Mouse (Mus musculus): Measurements from ENCODE around the gene Cd7.
"Not testable (repeated sequence)": the region's sequence is repeated elsewhere in the genome, so short reads cannot be mapped to it uniquely, and the experiment has no call there.

Gene Cd7

DNA sequence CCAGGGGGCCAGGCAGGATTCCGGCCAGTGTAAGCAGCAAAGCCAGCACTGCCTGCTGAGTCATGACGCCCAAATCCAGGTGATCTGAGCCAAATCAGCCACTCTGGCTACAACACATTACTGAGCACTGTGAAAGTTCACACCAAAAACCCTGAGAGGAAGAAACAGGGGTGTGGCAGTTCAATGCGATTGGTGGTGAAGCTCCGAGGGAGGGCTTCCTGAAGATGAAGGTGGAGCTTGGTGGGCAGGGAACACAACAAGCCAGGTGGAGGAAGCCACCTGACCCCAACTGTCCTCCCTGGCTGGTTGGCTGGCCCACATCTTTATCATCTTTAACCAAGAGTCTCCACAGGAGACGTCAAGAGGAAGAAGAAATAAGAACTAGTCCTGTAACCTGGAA is at the start of gene Cd7:
Gene Cd7, minus strand, starts transcription at position 117 of the 400 bp plus-strand sequence.
- peak; percentile 82 for DNase-seq (ENCODE audit: low read depth)

DNA sequence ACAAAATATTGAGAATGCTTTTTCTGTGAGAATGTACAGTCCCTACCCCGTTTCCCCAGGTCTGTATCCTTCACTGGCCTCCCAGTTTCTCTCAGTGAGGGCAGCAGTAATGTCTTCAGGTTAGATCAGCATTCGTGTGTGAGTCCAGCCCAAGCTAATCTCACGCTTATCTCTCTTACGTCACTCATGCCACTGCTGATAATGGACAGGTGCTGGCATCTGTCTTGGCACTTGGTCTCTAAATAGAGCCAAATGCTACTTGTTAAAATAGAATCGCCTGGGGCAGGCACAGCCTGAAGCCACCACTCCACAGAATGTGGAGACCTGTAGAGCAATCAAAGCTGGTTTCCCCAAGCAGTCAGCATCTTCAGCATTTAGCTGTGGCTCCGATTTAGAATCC is 49.8 kb upstream of the Cd7 start:
- no peak for DNase-seq (ENCODE audit: low read depth)

DNA sequence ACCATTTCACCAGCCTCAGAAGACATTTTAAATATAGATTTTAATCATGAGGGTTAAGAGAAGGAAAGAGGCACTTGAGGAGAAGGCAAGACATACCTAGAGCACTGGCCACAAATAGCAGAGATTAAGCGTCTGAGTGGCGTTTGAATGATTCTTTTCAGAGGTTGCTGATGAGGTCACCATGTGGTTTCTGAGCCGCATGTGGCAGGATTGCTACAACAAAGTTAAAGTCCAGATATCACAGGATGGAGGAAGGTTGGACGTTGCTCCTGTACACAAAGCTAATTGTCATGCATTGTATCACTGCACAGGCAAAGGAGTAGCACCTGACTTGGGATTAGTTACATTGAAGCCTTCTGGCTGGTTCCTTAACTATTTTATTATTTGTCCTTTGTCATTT is 47.1 kb upstream of the Cd7 start:
- no peak for DNase-seq (ENCODE audit: low read depth)

DNA sequence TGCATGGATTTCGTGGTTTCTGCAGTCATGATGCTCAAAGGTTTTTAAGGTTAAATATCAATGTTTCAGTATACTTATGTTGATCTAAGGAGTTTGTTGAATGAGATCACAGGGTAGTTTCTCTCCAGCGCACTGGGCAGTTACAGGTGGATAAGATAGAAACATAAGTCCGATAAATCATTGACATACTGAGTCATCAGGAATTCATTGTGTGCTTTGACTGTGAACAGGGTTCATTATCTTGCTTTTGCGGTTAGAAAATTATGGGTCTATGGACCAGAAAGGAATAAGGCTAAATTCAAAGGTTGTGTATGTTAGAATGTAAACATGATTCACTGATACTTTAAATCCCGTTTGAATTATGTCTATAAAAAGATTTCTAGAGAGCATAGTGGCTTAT is 46.0 kb upstream of the Cd7 start:
- no peak for DNase-seq (ENCODE audit: low read depth)

DNA sequence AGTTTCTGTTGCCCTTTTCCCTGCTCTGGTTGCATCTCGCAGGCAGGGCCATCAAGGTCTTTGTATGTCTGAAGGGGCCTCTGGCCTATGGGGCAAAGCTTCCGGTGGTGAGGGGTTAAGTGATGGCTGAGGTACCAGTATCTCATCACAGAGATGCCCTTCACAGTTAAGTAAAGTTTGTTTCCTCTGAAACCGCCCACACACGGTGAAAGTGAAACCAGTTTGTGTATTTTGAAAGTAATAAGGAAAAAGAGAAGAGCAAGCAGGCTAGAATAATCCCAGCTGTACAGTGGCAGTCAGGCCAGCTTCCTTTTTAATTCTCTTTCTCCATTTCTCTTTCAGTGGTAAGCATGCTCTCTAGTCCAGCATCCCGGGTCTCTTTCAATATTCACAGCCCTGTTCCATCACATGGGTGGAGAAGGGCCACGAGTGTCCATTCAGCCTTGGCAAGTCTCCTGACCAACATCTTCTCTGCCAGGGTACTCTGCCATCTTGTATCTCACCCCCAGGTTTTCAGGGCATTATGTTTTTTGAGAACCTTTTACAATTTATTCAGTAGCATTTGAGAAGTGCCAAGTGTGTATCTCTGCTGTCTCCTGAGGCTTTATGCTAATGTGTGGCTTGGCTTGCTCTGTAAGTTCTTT is 43.8 kb upstream of the Cd7 start:
- peak; percentile 92 for DNase-seq (ENCODE audit: low read depth)

DNA sequence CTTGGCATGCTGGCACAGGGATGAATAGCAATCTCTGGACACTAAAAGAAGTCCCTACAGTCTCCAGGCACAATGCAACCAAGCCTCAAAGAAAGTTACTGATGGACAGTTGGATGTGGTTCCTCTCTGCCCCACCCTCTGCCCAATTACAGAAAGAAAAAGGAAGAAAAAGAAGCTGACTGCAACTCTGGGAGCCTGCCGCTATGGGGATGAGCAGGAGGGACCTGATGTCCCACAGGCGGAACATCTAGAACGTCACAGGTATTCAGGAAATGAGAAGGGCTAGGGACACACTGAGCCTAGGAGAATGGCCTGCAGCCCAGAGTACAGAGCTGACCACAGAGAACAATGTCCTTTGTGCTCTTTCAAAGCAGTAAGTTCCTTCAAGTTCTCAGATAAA is 43.0 kb upstream of the Cd7 start:
- no peak for DNase-seq (ENCODE audit: low read depth)

DNA sequence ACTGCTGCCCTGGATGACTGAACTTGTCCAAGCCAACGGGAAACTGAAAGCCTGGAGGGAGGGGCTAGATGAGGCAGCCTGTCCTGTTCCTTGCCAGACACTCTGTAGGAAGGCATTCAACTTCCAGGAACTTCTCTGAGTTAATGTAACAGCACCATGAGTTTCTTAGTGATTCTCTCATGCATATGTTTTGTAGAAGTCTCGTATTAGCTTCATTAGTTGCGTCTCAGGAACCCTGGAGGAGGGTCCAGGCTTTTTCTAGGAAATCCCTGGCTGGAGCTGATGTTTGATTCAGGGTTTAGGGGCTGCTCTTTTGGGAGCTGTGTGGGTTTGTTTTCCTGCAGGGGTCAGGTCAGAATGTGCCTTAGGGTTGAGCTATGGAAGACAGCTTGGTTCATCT is 41.9 kb upstream of the Cd7 start, which contains the start of gene Sectm1a:
Gene Sectm1a, minus strand, starts transcription at position 101 of the 400 bp plus-strand sequence.
- DNase-seq (ENCODE audit: low read depth), result no peak

DNA sequence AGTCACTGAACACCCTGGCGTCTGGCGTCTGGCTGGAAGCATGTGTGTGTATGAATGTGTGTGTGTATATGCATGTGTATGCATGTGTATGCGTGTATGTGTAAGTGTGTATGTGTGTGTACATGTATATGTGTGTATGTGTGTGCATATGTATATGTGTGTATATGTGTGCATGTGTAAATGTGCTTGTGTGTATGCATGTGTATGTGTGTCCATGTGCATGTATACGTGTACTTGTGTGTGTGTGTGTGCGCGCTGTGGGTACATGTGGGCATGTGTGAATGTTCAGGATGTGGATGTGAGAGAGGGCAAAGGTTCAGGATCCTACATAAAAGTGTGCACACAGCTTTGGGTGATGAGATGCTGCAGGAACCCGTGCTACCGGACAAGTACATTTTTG is 41.1 kb upstream of the Cd7 start:
- no peak for DNase-seq (ENCODE audit: low read depth)

DNA sequence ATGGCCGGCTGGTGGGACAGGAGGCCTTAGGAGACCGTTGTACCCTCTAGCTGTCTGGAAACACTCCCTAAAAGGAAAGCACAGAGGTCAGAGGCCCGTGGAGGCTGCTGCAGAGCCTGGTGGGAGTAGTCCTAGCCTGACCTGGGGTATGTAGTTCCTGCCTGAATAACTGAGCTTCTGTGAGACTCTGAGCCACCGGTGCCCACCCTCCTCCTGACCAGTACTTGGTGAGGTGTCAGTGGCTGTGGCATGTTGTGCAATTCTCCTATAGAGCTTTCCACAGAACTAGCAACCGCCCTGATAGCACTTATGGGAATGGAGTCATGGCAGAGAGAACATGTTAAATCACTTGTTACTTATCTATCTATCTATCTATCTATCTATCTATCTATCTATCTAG is 36.4 kb upstream of the Cd7 start:
- no peak for DNase-seq (ENCODE audit: low read depth)

DNA sequence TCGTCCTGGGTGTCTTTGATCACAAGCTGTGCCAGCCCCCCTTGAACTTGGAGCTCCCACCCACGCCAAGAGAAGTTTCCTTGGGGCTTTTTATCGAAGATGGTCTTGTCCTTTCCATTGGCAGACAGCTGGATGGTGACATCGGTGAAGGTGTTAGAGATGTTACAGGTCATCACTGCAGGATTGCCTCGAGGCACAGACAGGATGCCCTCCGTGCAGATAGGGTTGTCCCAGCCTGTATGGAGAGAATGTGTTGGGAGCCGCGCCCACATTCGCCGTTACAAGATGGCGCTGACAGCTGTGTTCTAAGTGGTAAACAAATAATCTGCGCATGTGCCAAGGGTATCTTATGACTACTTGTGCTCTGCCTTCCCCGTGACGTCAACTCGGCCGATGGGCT is 30.4 kb upstream of the Cd7 start:
- DNase-seq (ENCODE audit: low read depth), result not testable (repeated sequence)

DNA sequence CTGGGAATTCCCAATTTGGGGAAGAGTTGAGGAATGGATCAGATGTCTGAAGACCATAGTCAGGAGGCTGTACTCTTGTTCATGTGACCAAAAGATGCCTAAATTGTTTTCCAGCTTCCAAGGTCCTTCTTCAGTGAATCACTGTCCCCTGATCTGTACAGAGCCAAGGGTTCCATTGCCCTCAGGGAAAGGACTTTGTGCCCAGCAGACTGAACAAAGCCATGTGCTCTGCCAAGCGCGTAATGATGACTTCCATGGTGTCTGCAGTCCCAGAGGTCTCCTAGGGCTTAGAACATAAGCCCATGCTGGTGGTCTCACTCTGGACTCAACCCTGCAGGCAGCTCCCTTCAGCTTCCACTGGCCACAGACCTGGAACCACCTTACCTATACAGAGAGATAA is 28.7 kb upstream of the Cd7 start:
- no peak for DNase-seq (ENCODE audit: low read depth)

DNA sequence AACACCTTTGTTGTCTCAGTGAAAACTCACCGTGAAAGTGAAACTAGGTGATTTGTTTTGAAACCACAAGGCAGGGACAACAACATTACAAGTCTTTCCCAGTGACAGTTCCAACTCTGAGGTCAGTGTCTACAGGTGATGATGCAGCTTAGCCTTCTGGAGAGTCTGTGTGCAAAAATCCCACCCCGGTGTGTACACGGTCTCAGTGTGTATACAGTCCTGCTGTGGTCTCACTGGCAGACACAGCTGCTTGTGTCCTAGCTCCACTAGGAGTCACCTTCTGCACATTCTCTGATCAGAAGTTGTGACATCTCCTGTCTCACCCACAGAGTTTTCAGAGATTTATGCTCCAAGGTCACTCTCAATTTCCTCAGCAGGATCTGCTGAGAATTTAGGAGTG is 25.0 kb upstream of the Cd7 start:
- DNase-seq (ENCODE audit: low read depth), result peak; percentile 70

DNA sequence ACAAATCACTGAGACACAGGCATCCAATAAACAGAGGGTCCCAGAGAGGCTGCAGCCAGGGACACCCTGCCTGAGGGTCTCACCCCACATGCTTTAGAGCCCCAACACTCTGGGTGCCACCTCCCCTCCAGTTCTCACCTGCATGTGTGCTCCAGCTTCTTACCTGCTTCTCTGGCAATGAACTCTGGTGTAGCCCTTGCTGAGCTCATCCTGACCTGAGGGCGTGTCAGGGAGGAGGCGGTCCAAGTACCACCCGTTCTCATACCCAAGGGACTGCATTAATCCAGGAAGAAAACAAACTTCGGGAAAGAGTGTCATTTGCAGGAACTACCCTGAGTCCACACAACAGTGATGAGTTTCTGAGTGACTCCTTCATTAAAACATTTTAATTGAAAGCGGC is 24.2 kb upstream of the Cd7 start, which contains the start of gene Sectm1b:
Gene Sectm1b, minus strand, starts transcription at position 191 of the 400 bp plus-strand sequence.
- DNase-seq (ENCODE audit: low read depth), result no peak

DNA sequence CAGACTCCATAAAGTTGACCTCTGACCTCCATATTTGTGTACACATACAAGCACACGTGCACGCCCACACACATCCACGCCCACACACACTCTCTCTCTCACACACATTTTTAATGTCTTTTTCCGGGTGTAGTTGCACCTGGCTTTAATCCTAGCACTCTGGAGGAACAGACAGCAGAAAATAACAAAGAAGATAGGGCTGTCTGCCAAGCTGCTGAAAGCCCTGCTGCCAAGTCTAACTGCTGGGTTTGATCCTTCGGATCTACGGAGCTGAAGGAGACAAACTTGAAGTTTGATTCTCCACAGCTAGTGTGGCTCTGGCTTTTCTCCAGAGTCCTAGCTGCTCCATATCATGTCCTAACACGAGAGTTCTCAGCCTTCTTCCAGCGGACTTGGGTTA is 22.4 kb upstream of the Cd7 start:
- DNase-seq (ENCODE audit: low read depth), result no peak

DNA sequence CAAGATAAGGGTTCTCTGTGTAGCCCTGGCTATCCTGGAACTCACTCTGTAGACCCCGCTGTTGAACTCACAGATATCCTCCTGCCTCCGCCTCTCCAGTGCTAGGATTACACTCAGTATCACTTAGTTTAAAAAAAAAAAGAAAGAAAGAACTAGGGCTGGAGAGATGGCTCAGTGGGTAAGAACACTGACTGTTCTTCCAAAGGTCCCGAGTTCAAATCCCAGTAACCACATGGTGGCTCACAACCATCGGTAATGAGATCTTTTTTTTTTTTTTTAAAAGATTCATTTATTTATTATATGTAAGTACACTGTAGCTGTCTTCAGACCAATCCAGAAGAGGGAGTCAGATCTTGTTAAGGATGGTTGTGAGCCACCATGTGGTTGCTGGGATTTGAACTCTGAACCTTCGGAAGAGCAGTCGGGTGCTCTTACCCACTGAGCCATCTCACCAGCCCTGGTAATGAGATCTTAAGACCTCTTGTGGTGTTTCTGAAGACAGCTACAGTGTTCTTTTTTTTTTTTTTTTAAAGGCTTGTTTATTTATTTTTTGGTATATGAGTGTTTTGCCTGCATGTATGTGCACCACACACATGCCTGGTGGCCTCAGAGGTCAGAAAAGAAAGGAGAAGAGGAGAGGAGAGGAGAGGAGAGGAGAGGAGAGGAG is 21.3 kb upstream of the Cd7 start:
- not testable (repeated sequence) for DNase-seq (ENCODE audit: low read depth)

DNA sequence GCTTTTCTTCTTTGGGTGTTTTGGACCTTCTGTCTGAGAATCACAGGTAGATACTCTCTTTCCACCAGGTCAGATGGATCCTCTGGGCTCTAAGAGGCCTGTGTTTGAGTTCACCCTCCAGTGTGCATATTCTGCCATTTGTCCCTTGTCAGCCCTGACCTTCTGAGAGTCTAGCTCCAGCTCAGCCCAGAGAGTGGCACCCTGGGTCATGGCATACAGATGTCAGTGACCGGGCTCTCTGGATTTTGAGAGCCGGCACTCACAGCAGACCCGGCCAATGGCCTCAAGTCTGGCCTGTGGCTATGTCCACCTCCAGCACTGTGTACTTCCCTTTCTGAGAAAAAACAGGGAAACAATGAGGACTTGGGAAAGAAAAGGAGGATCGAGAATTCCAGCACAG is 20.3 kb upstream of the Cd7 start:
- DNase-seq (ENCODE audit: low read depth), result no peak

DNA sequence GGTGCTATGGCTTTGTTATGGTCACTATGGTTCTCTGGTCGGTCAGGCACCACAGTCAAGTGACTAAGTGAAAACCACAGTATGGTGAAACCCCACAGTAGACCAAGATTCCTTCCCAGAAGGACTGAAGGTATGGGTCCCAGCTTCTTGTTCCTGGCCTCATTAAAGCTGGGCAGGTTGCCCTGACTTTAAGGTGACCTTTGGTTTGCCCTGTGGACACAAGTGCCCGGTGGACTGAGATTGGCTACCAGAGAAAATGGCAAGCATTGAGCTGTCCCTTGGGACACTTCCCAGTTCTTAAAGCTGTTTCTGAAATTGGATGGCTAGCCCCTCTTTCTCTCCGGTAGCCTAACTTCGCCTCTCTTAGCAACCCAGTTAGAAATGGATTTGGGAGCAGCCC is 19.7 kb upstream of the Cd7 start:
- DNase-seq (ENCODE audit: low read depth), result no peak

DNA sequence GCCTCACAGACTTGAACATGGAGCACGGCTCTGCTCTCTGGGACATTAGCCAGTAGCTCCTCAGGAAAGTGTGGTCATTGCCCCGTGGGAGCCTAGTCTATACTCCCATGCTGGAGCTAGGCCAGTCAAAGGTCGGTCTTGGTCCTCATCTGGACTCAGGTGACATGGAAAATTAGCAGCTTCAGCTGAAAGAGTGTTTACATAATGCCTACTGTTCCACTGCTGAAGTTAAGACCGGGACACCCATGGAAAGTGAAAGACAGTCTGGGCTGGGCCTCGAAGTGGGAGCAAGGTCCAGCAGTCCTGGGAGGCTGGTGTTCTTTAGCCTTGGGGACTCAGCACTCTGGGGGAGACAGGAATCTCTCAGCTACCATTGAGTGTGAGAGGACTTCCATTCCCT is 18.9 kb upstream of the Cd7 start:
- DNase-seq (ENCODE audit: low read depth), result no peak

DNA sequence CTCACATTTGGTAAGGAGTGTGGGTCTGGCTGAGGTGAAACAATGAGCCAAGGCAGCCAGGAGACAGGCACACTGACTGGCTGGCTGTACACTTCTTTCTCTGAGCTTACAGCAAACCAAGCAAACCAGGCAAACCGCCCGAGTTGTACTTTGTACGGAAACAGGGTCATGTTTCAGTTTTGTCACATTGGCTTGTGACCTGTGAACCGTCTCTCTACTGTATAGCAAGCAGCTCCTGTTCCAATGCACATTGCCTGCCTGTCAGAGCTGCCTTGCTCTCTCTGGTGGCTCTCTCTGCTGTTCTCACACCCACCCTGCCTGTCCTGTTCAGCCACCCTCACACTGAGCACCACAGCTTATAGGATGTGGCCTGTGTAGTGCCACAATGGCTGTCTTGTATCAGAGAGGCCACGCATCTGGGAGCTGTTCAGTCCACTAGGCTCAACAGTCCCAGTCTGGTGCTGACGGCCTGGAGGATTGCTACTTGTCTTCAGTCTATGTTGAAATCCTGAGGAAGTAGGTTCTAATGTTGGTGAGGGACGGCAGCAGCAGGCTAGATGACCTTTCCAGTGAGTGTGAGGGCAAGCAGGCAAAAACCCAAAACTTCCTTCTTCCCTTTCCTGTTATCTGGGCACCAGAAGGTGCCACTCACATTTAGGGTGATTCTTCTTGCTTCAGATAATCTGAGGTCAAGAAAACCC is 17.5 kb upstream of the Cd7 start:
- no peak for DNase-seq (ENCODE audit: low read depth)

DNA sequence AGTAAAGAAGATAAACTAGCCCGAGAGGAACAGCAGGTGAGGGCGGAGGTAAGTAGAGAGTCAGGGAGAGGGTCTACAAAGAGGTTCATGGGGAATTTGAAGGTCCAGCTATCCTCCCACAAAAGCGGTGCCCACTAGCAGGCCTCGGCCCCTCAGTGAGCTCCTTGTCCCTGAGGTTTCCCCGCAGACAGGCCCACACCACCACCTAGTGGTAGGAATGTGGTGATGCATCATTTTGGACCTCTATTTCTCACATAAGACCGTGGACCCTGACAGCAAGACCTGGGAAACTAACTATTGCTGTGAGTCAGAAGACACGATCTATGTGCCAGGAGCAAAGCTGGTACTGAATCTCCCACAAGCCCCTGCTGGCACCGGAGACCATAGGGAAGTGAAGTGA is 14.3 kb upstream of the Cd7 start:
- peak; percentile 87 for DNase-seq (ENCODE audit: low read depth)

DNA sequence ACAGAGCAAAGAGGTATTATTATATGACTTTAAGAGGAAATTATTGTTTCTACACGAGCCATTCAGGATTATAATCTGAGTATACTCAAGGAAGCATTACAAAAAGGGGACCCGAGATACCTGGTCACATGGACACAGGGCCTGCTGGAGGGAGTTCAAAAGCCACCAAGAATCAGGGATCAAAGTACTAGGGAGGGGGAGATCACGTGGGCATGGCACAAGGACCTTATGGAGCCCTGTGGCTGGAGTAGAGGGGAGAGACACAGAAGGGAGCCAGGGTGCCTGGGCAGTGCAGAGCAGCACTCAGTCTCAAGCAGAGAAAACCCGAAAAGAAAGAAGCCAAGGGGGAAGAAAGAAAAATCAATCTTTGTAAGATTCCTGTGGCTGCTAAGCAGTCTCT is 13.2 kb upstream of the Cd7 start:
- DNase-seq (ENCODE audit: low read depth), result no peak

DNA sequence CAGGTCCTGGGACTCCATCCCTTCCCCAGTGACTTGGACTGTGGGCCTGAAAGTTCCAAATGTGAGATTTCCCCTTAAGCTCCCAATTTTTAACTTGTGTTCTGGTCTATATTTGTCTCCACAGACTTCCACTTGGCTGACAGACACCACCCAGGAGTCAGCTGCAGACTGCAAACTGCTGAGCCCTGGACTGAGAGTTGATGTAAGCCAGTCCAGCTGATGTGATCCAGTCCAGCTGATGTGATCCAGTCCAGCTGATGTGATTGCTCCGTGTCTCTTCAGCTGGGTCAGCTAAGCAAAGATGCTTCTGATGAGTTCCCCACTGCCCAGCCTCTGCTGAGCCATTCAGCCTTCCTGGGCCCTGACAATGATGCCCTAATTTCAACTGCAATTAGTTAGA is 12.6 kb upstream of the Cd7 start:
- no peak for DNase-seq (ENCODE audit: low read depth)

DNA sequence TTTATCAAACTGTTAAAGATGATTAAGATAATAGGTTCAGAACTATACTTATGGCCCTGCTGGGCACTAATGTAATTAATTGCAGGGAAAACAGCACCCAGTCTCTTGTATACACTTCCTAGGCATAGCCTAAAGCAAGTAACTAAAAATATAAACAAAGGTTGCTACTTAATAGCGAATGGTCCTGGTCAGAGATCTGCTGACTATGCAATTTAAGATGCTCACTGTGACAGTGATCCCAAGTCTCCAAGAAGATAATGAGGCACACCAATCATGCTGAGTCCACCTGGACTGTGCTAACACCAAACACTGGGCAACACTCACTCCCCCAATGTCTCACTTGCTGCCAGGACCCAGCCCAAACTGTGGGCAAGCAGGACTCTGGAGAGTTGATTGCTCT is 10.6 kb upstream of the Cd7 start:
- no peak for DNase-seq (ENCODE audit: low read depth)

Measured in induced T-regulatory cell, adult 2 months (primary cell).